Comparison of ENCODE assay signal across 9 mouse cellular contexts in the genomic region with DNA sequence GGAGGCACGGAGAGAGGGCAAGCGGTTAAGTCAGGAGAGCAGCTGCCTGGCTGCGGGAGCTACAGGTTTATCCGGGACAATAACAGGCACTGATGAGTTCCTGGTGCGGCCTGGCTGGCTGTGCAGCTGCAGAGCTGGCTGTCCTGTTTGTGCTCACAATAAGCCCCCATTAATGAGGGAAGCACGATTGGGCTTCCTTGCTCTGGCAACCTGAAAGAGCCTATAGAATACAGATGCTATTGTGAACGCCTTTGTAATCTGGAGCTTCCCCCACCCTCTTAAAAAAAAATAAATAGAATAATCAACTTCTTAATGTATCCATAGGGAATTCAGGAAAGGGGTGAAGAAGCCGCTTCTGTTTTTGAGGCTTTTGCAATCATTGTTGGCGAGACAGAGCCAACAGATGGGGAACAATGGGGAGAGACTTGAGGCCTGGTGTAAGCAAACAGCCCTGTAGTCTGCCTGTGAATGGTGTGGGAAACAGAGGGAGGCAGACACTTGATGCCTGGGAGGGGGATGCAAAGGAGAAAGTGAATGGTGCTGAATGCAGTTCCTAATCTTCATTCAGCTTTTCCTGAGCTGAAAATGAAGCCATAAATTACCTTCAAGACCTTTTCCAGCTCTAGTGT. TPM values are rescaled to one million over a fixed set of nuclear protein-coding genes. Genes with fewer than 3 reads are reported as not detected.
DNase-seq lines count a peak whose midpoint lies in the region; ATAC-seq and TF ChIP-seq lines count a peak whose summit lies in the region.
"Had no signal": no experiment of that assay in that cellular context is flagged by ENCODE, and none has a peak within 500 bp of the region (broad histone marks: within the 10 kb centered on the region; RNA-seq: fewer than 3 reads in every experiment).

No protein-coding gene starts in this region.

- no peak for DNase-seq in layer of hippocampus, adult 2 months (ENCODE audit: low spot score in 2 of 2)
- no peak for DNase-seq in layer of hippocampus, postnatal 14 days (ENCODE audit: low spot score in 2 of 2)
- peak; percentile 75 for DNase-seq in embryonic facial prominence, embryonic 14.5 days (ENCODE audit: low spot score)
- DNase-seq in neural tube, embryonic 11.5 days (ENCODE audit: low spot score) = peak; percentile 75
- DNase-seq: cerebellum, adult 2 months had no signal

- H3K27ac ChIP-seq in layer of hippocampus, adult 2 months = 0 out of 2 replicates have a peak overlapping the region, but pooled peaks have one; percentile 28
- H3K27ac ChIP-seq in embryonic facial prominence, embryonic 14.5 days (replicated peaks; ENCODE audit: low read depth, low read length) = peak overlapping the region; percentile 68
- H3K27ac ChIP-seq in hindbrain, embryonic 15.5 days (replicated peaks) = peak overlapping the region; percentile 60
- peak overlapping the region; percentile 89 for H3K27ac ChIP-seq in neural tube, embryonic 11.5 days (ENCODE audit: low read depth, low read length)

- no peak for TF ChIP-seq CTCF in layer of hippocampus, adult 2 months (conservative IDR thresholded peaks at IDR 0.05)

- peaks cover 35% of the 10 kb centered on the region for H3K4me1 ChIP-seq in embryonic facial prominence, embryonic 14.5 days (ENCODE audit: control insufficient read depth, insufficient read depth, low read length)
- H3K4me1 ChIP-seq in hindbrain, embryonic 15.5 days (replicated peaks) = peaks cover 47% of the 10 kb centered on the region
- H3K4me1 ChIP-seq in neural tube, embryonic 11.5 days (ENCODE audit: control insufficient read depth, insufficient read depth, low read length) = peaks cover 27% of the 10 kb centered on the region

- ATAC-seq in embryonic facial prominence, embryonic 14.5 days (ENCODE audit: low read depth) = peak; percentile 55
- 0 out of 2 replicates have a peak, but pooled peaks have one; percentile 35 for ATAC-seq in hindbrain, embryonic 15.5 days (ENCODE audit: low FRiP score, low read depth)
- peak; percentile 72 for ATAC-seq in neural tube, embryonic 11.5 days (ENCODE audit: insufficient read depth, low FRiP score, low TSS enrichment)
- no peak for ATAC-seq in inflammation-experienced regulatory T-cells, adult 6 months
- ATAC-seq in megakaryocyte-erythroid progenitor cell, adult 5-6 weeks (replicated peaks; ENCODE audit: low FRiP score, low TSS enrichment, poor library complexity, severe bottlenecking) = no peak

- 26% methylated on average over 9 of the region's 9 CpGs for WGBS in embryonic facial prominence, embryonic 14.5 days
- WGBS in hindbrain, embryonic 15.5 days = 8% methylated on average over 9 of the region's 9 CpGs
- WGBS in neural tube, embryonic 11.5 days = 4% methylated on average over 9 of the region's 9 CpGs

- H3K9me3 ChIP-seq in embryonic facial prominence, embryonic 14.5 days (ENCODE audit: control insufficient read depth, low read length) = no peaks in the 10 kb centered on the region
- H3K9me3 ChIP-seq in hindbrain, embryonic 15.5 days = no peaks in the 10 kb centered on the region
- H3K9me3 ChIP-seq in neural tube, embryonic 11.5 days (ENCODE audit: control insufficient read depth, low read length) = no peaks in the 10 kb centered on the region

- H3K27me3 ChIP-seq in embryonic facial prominence, embryonic 14.5 days (replicated peaks; ENCODE audit: control insufficient read depth, insufficient read depth, low read length) = no peaks in the 10 kb centered on the region
- no peaks in the 10 kb centered on the region for H3K27me3 ChIP-seq in hindbrain, embryonic 15.5 days
- H3K27me3 ChIP-seq in neural tube, embryonic 11.5 days (ENCODE audit: control insufficient read depth, insufficient read depth, low read length) = no peaks in the 10 kb centered on the region

- no peak overlapping the region for H3K4me3 ChIP-seq in layer of hippocampus, adult 2 months
- no peak overlapping the region for H3K4me3 ChIP-seq in embryonic facial prominence, embryonic 14.5 days (ENCODE audit: low read depth, low read length)
- no peak overlapping the region for H3K4me3 ChIP-seq in hindbrain, embryonic 15.5 days
- H3K4me3 ChIP-seq in neural tube, embryonic 11.5 days (ENCODE audit: low read depth, low read length) = no peak overlapping the region
- H3K4me3 ChIP-seq: myocyte had no signal

- H3K36me3 ChIP-seq in embryonic facial prominence, embryonic 14.5 days (ENCODE audit: control insufficient read depth, insufficient read depth, low read length) = no peaks in the 10 kb centered on the region
- no peaks in the 10 kb centered on the region for H3K36me3 ChIP-seq in hindbrain, embryonic 15.5 days
- no peaks in the 10 kb centered on the region for H3K36me3 ChIP-seq in neural tube, embryonic 11.5 days (ENCODE audit: control insufficient read depth, insufficient read depth, low read length)

- H3K4me2 ChIP-seq in embryonic facial prominence, embryonic 14.5 days (ENCODE audit: low read depth, low read length) = peak overlapping the region; percentile 57
- peak overlapping the region; percentile 50 for H3K4me2 ChIP-seq in hindbrain, embryonic 15.5 days
- peak overlapping the region; percentile 26 for H3K4me2 ChIP-seq in neural tube, embryonic 11.5 days (ENCODE audit: low read depth)

- H3K9ac ChIP-seq in embryonic facial prominence, embryonic 14.5 days (ENCODE audit: low read depth, low read length) = 0 out of 2 replicates have a peak overlapping the region, but pooled peaks have one; percentile 43
- no peak overlapping the region for H3K9ac ChIP-seq in hindbrain, embryonic 15.5 days
- peak overlapping the region; percentile 15; the same call in 1 of the 2 replicates for H3K9ac ChIP-seq in neural tube, embryonic 11.5 days (ENCODE audit: low read length)

RNA-seq across cellular contexts. Expression of a gene that starts 2.4 kb away (rescaled TPM):
- under 1 TPM; 0.22 to 0.36 TPM for total RNA-seq in layer of hippocampus, adult 2 months (2021)
- under 1 TPM; 0.41 to 0.86 TPM for total RNA-seq in layer of hippocampus, postnatal 14 days (2021)
- polyA plus RNA-seq in embryonic facial prominence, embryonic 14.5 days (2014; fragmentation: Nextera tagmentation; extraction: Ambion mirVana) = 31.4 and 42.3 TPM in 2 replicates
- 15.8 and 15.9 TPM in 2 replicates for polyA plus RNA-seq in hindbrain, embryonic 15.5 days (2015; fragmentation: Nextera tagmentation; extraction: Ambion mirVana)
- 41.0 and 49.8 TPM in 2 replicates for polyA plus RNA-seq in neural tube, embryonic 11.5 days (2014; fragmentation: Nextera tagmentation; extraction: Ambion mirVana)
- polyA plus RNA-seq in inflammation-experienced regulatory T-cells, adult 6 months (2017; shearing (Covaris generic)) = under 1 TPM in 2 of 3 experiments, not detected in 1; 0.21 to 0.22 TPM
- not detected in 2 replicates for total RNA-seq in megakaryocyte-erythroid progenitor cell, adult 5-6 weeks (2014; fragmentation: Nextera tagmentation)
- total RNA-seq in megakaryocyte-erythroid progenitor cell, adult 5-6 weeks (2017) = not detected in 2 replicates

Comparison
In these comparisons a context has a peak if more than half of its experiments do, and no peak if none do; other contexts are left out.
1. DNase-seq: peak in embryonic facial prominence, embryonic 14.5 days (single experiment) and neural tube, embryonic 11.5 days (single experiment); none in layer of hippocampus, adult 2 months (0 of 2) and layer of hippocampus, postnatal 14 days (0 of 2).
2. H3K27ac ChIP-seq: peak in every context shown above with its lines; median percentile 89 in neural tube, embryonic 11.5 days; 68 in embryonic facial prominence, embryonic 14.5 days; 60 in hindbrain, embryonic 15.5 days; 28 in layer of hippocampus, adult 2 months.
3. ATAC-seq: peak in embryonic facial prominence, embryonic 14.5 days (single experiment), hindbrain, embryonic 15.5 days (single experiment) and neural tube, embryonic 11.5 days (single experiment); none in inflammation-experienced regulatory T-cells, adult 6 months (single experiment) and megakaryocyte-erythroid progenitor cell, adult 5-6 weeks (single experiment).
4. RNA of a gene that starts 2.4 kb away (polyA plus RNA-seq): 41.0 to 49.8 TPM in neural tube, embryonic 11.5 days, 31.4 to 42.3 TPM in embryonic facial prominence, embryonic 14.5 days and 15.8 to 15.9 TPM in hindbrain, embryonic 15.5 days; 0.21 to 0.22 TPM in inflammation-experienced regulatory T-cells, adult 6 months; every median in the first group is over 10 times any median in the second.
5. Peak in every context shown above with its lines, with median percentiles within 50 percentile points of each other: H3K4me2 ChIP-seq.